Mouse (Mus musculus) kidney, embryonic 14.5 days (tissue): ENCODE results near the gene Gm9958. TPM values are rescaled to one million over a fixed set of nuclear protein-coding genes. Genes with fewer than 3 reads are reported as not detected.

Experiments
- ATAC-seq: fragments of 200-750 bp; cut with Nextera tagmentation; 2 replicates; pipeline ENCODE4 v1.8.0; 2017; ENCODE audit warnings: moderate number of reproducible peaks, mild to moderate bottlenecking, moderate TSS enrichment, moderate library complexity; ENCODE audit not compliant: low FRiP score, low TSS enrichment
- H3K27ac ChIP-seq: fragments of 300-500 bp; sonication (generic); 2 replicates; pipeline ENCODE4 v1.5.1; 2014; ENCODE audit warnings: low read depth, mild to moderate bottlenecking, low read length, moderate library complexity, mixed read lengths
- H3K27me3 ChIP-seq: fragments of 300-500 bp; sonication (generic); 2 replicates; pipeline ENCODE4 v1.6.1; 2014; ENCODE audit warnings: mild to moderate bottlenecking, low read length; ENCODE audit not compliant: control insufficient read depth, insufficient read depth
- H3K36me3 ChIP-seq: fragments of 300-500 bp; sonication (generic); 2 replicates; pipeline ENCODE4 v1.6.1; 2014; ENCODE audit warnings: low read length, mixed read lengths; ENCODE audit not compliant: control insufficient read depth, insufficient read depth
- H3K4me1 ChIP-seq: fragments of 300-500 bp; sonication (generic); 2 replicates; pipeline ENCODE4 v1.6.1; 2014; ENCODE audit warnings: low read length, mixed read lengths; ENCODE audit not compliant: control insufficient read depth, insufficient read depth
- H3K4me2 ChIP-seq: fragments of 300-500 bp; sonication (generic); replicated peaks from 2 replicates; pipeline ENCODE4 v1.6.1; 2014; ENCODE audit warnings: low read depth, mild to moderate bottlenecking, low read length
- H3K4me3 ChIP-seq: fragments of 300-500 bp; sonication (generic); 2 replicates; pipeline ENCODE4 v1.5.1; 2014; ENCODE audit warnings: mild to moderate bottlenecking, low read length
- H3K9ac ChIP-seq: fragments of 300-500 bp; sonication (generic); 2 replicates; pipeline ENCODE4 v1.6.1; 2014; ENCODE audit warnings: low read depth, mild to moderate bottlenecking, low read length, moderate library complexity
- H3K9me3 ChIP-seq: fragments of 300-500 bp; sonication (generic); 2 replicates; pipeline ENCODE4 v1.6.1; 2016; ENCODE audit warnings: low read length; ENCODE audit not compliant: control insufficient read depth
- WGBS: fragments of 180-500 bp; shearing (Covaris S2); extraction: QIAGEN DNeasy Blood & Tissue Kit; methylation state at CpG from one replicate; pipeline ENCODE4 v1.1.7; 2014; 5-methylcytosine and 5-hydroxymethylcytosine counted together
- polyA plus RNA-seq: library from polyadenylated mRNA; unstranded; fragments of >200 nt; fragmentation: Nextera tagmentation; extraction: Ambion mirVana; gene quantifications from 2 replicates; pipeline ENCODE4 v1.2.1, GENCODE M21; 2014

Gm9958 gene
- polyA plus RNA-seq, 1 experiment from 2014 or later: 7.1 TPM

DNA sequence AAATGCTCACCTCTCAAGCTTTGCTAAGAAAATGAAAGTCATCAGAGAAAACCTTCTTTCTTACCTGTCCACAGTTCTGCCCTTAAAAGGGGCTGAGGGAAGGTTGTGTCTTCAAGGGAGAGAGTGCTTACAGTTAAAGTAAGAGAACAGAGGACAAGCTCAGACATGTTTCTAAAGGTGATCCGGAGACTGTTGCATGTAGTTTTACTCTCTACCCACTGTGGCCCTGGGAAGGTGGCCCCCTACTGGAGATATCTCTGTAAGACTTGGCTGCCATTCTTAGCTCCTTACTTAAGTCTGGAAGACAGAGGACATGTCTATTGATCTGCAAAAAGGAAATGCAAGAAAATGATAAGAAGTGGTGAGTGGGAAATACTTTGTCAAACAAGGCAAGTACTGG, 16.1 kb downstream of the Gm9958 start:
- 55% methylated on average over 1 of the region's 1 CpGs for WGBS
- H3K4me2 ChIP-seq: no peak overlapping the region
- H3K27ac ChIP-seq: no peak overlapping the region
- no peaks in the 10 kb centered on the region for H3K9me3 ChIP-seq
- no peaks in the 10 kb centered on the region for H3K36me3 ChIP-seq
- ATAC-seq: no peak
- no peak overlapping the region for H3K4me3 ChIP-seq
- H3K9ac ChIP-seq: no peak overlapping the region
- H3K27me3 ChIP-seq: no peaks in the 10 kb centered on the region
- H3K4me1 ChIP-seq: no peaks in the 10 kb centered on the region

GRCm38 (mm10) chr5:90393764-90394163, 26.8 kb downstream of the Gm9958 start:
- Histone ChIP-seq H3K4me1 (no peaks in the 10 kb centered on the region), H3K4me3 (no peak overlapping the region), H3K9me3 (no peaks in the 10 kb centered on the region), H3K27ac (no peak overlapping the region), H3K9ac (no peak overlapping the region), H3K27me3 (no peaks in the 10 kb centered on the region), H3K36me3 (no peaks in the 10 kb centered on the region), H3K4me2 (no peak overlapping the region)
- no peak for ATAC-seq
- 63% methylated on average over 5 of the region's 5 CpGs for WGBS

DNA sequence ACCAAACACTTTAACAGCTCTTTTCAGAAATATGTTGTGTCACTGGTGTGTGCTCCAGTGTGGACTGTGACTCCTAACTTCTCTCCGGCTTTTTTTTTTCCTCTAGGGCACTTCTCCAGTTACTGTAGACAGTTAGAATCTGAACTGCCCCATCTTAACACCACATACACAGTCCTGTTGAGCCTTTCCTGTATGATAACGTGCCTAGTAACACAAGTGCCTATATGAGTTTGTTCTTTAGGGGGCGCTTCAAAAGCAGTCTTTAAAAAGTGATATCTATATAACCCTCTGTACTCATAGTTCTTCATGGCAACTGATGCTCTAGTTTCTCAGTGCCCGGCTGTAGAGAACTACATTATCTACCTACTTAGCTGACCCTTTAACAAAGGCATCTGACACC, 27.3 kb downstream of the Gm9958 start:
- Histone ChIP-seq H3K27me3 (no peaks in the 10 kb centered on the region), H3K4me1 (no peaks in the 10 kb centered on the region), H3K4me2 (no peak overlapping the region), H3K27ac (no peak overlapping the region), H3K9me3 (no peaks in the 10 kb centered on the region), H3K36me3 (no peaks in the 10 kb centered on the region), H3K9ac (no peak overlapping the region), H3K4me3 (no peak overlapping the region)
- ATAC-seq: no peak
- 82% methylated on average over 4 of the region's 4 CpGs for WGBS

GRCm38 (mm10) chr5:90396817-90397216, 29.8 kb downstream of the Gm9958 start:
- Histone ChIP-seq H3K27ac (no peak overlapping the region), H3K4me1 (no peaks in the 10 kb centered on the region), H3K9me3 (no peaks in the 10 kb centered on the region), H3K4me2 (no peak overlapping the region), H3K9ac (no peak overlapping the region), H3K36me3 (no peaks in the 10 kb centered on the region), H3K27me3 (no peaks in the 10 kb centered on the region), H3K4me3 (no peak overlapping the region)
- ATAC-seq: no peak
- WGBS: 86% methylated on average over 4 of the region's 4 CpGs

DNA sequence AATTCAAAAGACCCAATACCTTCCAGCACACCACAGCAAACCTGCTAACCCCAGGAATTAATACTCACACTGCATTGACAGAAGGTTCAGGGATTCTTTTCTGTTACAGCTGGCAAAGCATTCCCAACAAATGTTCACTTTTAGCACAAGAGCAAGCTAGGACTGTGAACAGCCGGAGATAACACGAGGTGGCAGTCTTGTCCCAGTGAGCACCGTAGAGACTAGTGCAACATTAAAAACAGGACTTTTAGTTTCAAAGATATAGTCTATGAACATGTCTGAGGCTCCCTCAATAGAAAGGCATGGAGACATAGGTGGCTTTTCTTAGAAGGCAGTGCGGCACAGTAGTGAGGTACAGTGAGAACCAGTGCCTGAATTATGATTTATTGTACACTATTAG, 38.2 kb downstream of the Gm9958 start:
- WGBS: 87% methylated on average over 4 of the region's 4 CpGs
- Histone ChIP-seq H3K9ac (no peak overlapping the region), H3K4me2 (no peak overlapping the region), H3K4me3 (no peak overlapping the region), H3K36me3 (no peaks in the 10 kb centered on the region), H3K27me3 (no peaks in the 10 kb centered on the region), H3K27ac (no peak overlapping the region), H3K9me3 (no peaks in the 10 kb centered on the region), H3K4me1 (no peaks in the 10 kb centered on the region)
- ATAC-seq: no peak

GRCm38 (mm10) chr5:90414142-90414924, 47.3 kb downstream of the Gm9958 start:
- H3K27me3 ChIP-seq: no peaks in the 10 kb centered on the region
- no peaks in the 10 kb centered on the region for H3K9me3 ChIP-seq
- no peak overlapping the region for H3K4me2 ChIP-seq
- H3K4me3 ChIP-seq: no peak overlapping the region
- no peak overlapping the region for H3K9ac ChIP-seq
- ATAC-seq: no peak
- no peaks in the 10 kb centered on the region for H3K4me1 ChIP-seq
- no peaks in the 10 kb centered on the region for H3K36me3 ChIP-seq
- 83% methylated on average over 8 of the region's 8 CpGs for WGBS
- H3K27ac ChIP-seq: no peak overlapping the region

DNA sequence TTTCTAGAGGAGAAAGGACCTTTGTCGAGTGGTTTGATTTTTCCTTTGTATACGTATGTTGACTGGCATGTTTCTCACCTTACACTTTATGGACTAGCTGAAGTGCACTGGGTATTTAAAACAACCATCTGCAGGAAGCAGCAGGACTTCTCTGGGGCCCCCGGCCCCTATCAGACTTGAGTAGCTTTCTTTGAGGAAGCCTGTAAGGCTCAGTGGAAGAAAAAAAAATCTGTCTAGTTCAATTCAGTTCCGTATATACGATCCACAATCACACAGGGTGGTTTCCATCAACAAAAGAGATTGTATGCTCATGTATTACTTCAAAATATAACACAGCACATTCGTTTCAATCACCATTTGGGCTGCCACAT, 47.9 kb downstream of the Gm9958 start:
- no peak overlapping the region for H3K27ac ChIP-seq
- ATAC-seq: no peak
- H3K4me2 ChIP-seq: no peak overlapping the region
- WGBS: 53% methylated on average over 6 of the region's 6 CpGs
- H3K9me3 ChIP-seq: no peaks in the 10 kb centered on the region
- no peaks in the 10 kb centered on the region for H3K27me3 ChIP-seq
- H3K9ac ChIP-seq: no peak overlapping the region
- no peak overlapping the region for H3K4me3 ChIP-seq
- H3K36me3 ChIP-seq: no peaks in the 10 kb centered on the region
- H3K4me1 ChIP-seq: no peaks in the 10 kb centered on the region

Other genes starting within 250 kb of the Gm9958 start
- gene Cox18, start 143.2 kb upstream of the Gm9958 start, polyA plus RNA-seq: 37.2 and 39.9 TPM in 2 replicates
- gene Ankrd17, start 627 bp upstream of the Gm9958 start, polyA plus RNA-seq: 40.0 and 41.2 TPM in 2 replicates
- 1.4 and 1.7 TPM in 2 replicates for gene Alb, start 93.7 kb downstream of the Gm9958 start, polyA plus RNA-seq
- 17.9 and 29.1 TPM in 2 replicates for gene Afp, start 123.5 kb downstream of the Gm9958 start, polyA plus RNA-seq
- 3.1 and 5.1 TPM in 2 replicates for gene Afm, start 151.7 kb downstream of the Gm9958 start, polyA plus RNA-seq
- 0.09 TPM in 1 of 2 replicates, not detected in the other for gene 5830473C10Rik, start 193.9 kb downstream of the Gm9958 start, polyA plus RNA-seq